Mouse (Mus musculus) thymus, adult 2 months (tissue): ENCODE data around the gene Srpx2.

Source experiments
- CTCF ChIP-seq: fragments of 200-500 bp; IDR thresholded peaks from 2 replicates; pipeline ENCODE4 v1.5.1; 2012; ENCODE audit warnings: mild to moderate bottlenecking, control low read depth, low read length, moderate library complexity, borderline replicate concordance; ENCODE audit not compliant: control insufficient read depth, poor library complexity, insufficient read depth; ENCODE audit errors: extremely low read depth
- POLR2A ChIP-seq: fragments of 200-500 bp; IDR thresholded peaks from 2 replicates; pipeline ENCODE4 v1.6.1; 2012; ENCODE audit warnings: mild to moderate bottlenecking, low read length, control low read depth, moderate library complexity; ENCODE audit not compliant: control insufficient read depth, poor library complexity, insufficient read depth; ENCODE audit errors: extremely low read depth

GRCm38 (mm10) chrX:133981231-133982002 is 73.2 kb downstream of the Srpx2 start, which contains the start of gene Sytl4:
- TF ChIP-seq POLR2A, result no peak
- TF ChIP-seq CTCF, result no peak
